Mouse (Mus musculus): Measurements from ENCODE around the gene Car11. TPM values are rescaled to one million over a fixed set of nuclear protein-coding genes. Genes with fewer than 3 reads are reported as not detected.
"Not testable (repeated sequence)": the region's sequence is repeated elsewhere in the genome, so short reads cannot be mapped to it uniquely, and the experiment has no call there.

Car11 gene
- 100 to 1,000 TPM; 211 to 244 TPM for total RNA-seq (2021)
- long read RNA-seq, experiment 1, transcript Car11-201 (9 exons, 1,585 nt), result major isoform, 124 of 205 reads
- long read RNA-seq, experiment 1, partial matches to known transcripts, result 27 of 205 reads
- long read RNA-seq, experiment 1, other reads (novel, unspliced or antisense), result 54 of 205 reads
- long read RNA-seq, experiment 2, transcript Car11-201 (9 exons, 1,585 nt), result major isoform, 84 of 159 reads
- long read RNA-seq, experiment 2, partial matches to known transcripts, result 30 of 159 reads
- long read RNA-seq, experiment 2, other reads (novel, unspliced or antisense), result 45 of 159 reads

DNA sequence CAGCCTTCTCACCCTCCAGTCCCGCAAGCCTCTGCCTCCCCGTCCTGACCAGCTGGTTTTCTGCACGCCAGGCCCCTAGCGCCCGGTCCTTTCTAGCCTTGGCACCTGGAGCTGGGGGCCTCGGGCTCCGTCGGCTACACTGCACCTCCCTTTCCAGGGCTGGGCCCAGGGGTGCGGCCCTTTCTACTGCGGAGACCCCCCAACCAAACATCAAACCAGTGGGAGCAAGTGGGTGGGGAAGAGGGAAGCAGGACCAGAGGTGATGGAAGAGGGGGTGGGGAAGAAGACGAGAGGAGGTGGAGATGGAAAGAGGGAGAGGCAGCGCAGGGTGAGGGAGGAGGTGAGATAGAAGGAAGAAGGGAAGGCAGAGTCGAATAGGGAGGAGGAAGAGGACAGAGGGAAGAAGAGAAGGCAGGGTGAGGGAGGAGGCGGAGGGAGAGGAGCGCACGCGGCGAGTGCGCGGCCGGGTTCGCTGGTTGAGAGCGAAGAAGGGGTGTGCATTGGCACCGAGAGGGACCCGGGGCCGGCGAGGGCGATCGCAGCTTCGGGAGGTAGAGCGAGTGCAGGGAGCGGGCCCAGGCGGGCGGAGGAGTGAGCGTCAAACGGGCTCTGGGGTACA, at the start of gene Car11:
Gene Car11, plus strand, starts transcription at position 321 of the 619 bp plus-strand sequence.
- Histone ChIP-seq H3K27ac (peak within 1 kb of the TSS; percentile 98), H3K4me3 (peak within 1 kb of the TSS; percentile 66)
- no peak for TF ChIP-seq CTCF (IDR thresholded peaks at IDR 0.05)
- intact Hi-C loops (cut with DNase I), result no loop called here
- peak in 1 of 2 experiments; percentile 56 for DNase-seq (ENCODE audit: extremely low spot score in 1 of 2, low spot score in 2 of 2)

DNA sequence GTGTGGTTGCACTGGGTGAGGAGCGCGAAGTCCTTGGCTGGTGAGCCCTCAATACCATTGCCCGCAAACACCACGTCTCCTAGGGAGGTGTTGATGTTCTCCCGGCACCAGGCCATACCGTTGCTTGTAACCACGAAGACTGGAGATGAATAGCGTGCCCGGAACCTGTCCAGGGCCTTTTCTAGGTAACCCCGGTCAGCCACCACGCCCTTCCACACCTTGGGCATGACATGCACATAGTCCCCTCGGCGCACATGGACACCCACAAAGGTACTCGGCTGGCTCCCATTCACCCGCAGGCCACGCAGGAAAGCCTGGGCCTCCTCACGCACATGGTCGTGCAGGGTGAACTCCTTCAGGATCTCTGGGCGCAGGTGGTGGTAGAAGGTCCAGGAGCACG, 49.2 kb upstream of the Car11 start:
- H3K27ac ChIP-seq; intact Hi-C loops (cut with DNase I); H3K4me3 ChIP-seq; DNase-seq (ENCODE audit: extremely low spot score in 1 of 2, low spot score in 2 of 2): not testable (repeated sequence)

- no peak overlapping the region for H3K27ac ChIP-seq
- TF ChIP-seq CTCF (IDR thresholded peaks at IDR 0.05), result no peak
- no peak for DNase-seq (ENCODE audit: extremely low spot score in 1 of 2, low spot score in 2 of 2)
- no peak overlapping the region for H3K4me3 ChIP-seq
- intact Hi-C loops (cut with DNase I), result loop anchor here (5.0 kb wide), 1 partner anchor 37 kb away; the partner anchor contains the start of genes Fgf21 and Fut1
These were observed 45.1 kb upstream of the Car11 start for GRCm38 (mm10) chr7:45654424-45655047.

DNA sequence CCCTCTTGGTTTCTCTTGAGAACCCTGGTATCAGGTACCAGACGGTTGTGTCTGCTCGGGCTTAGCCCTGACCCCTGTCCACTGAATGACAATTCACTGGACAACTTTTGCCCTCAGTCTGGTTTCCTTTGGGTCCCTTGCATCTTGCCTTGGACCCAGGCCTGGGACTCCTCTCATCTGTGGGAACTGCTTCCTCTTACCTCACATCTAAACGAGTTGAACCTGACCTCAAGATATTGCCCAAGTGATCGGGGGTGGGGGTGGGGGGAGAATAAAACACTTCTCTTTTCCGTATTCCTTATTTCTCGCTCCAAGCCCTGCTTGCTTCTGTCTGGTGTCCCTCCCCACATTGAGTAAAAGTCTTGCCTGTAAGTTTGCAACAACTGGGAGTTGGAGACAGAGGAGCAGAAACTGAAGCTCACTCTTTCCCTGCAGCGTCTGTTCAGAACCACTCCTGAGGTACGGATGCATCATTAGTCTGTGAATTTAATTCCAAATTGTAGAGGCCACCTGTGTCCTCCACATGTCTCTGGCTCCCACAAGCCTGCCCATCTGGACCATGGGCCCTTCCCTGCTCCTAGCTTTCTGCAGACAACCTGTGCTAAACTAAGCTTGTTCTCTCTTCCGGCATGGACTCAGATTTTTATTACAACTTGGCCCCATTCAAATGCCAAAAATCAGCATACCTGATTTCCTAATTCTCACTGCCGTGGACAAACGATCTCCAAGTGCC, 38.7 kb upstream of the Car11 start:
- intact Hi-C loops (cut with DNase I), result no loop called here

DNA sequence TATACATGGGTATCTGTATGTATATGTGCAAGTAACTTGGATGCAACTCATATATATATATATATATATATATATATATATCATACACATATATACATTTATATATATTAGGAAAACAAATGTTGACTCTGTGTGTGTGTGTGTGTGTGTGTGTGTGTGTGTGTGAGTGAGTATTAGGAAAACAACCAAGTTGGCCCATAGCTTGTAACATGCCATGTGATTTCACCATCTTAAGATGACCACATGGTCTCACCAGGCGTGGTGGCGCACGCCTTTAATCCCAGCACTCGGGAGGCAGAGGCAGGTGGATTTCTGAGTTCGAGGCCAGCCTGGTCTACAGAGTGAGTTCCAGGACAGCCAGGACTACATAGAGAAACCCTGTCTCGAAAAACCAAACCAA, 37.9 kb upstream of the Car11 start:
- DNase-seq (ENCODE audit: extremely low spot score in 1 of 2, low spot score in 2 of 2), result not testable (repeated sequence)

More for the DNA sequence above, 38.7 kb upstream of the Car11 start:
- no peak overlapping the region for H3K4me3 ChIP-seq
- no peak for TF ChIP-seq CTCF (IDR thresholded peaks at IDR 0.05)
- DNase-seq (ENCODE audit: extremely low spot score in 1 of 2, low spot score in 2 of 2), result no peak
- no peak overlapping the region for H3K27ac ChIP-seq

DNA sequence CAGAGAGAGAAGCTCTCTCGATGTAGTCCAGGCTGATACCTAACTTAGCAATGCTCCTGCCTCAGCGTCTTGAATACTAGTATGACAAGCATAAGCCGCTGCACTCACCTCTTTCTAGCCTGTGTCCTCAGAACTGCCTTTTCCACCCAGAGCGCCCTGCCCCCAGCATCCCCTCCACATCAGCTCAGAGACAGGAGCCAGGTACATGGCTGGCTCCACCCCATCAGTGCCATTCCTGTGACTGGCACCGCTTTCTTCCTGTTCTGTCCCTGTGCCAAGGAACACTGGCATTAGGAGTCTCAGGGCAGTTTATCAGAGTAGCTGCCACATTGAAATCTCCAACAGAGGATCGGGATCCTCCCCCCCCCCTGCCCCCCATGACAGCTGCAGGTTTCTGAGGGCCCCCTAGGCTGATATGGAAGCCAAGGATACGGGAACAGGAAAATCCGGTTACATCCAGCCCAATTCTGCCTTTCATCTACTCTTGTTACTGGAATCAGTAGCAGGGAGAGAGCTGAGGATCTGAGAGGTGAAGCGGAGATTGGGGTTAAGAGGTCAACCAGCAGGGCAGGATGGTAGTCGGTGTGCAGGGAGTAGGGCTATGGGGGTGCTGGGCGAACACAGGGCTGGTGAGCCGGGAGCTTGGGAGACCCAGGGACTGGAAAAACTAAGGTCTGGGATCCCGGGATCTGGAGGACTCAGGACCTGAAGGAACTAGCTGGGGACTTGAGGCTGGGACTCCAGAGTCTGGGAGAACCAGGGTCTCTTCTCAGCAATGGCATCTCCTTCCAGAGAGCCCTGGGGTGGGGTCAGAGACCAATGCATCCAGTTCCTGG, 34.1 kb upstream of the Car11 start:
- no peak overlapping the region for H3K4me3 ChIP-seq
- intact Hi-C loops (cut with DNase I), result no loop called here
- no peak for TF ChIP-seq CTCF (IDR thresholded peaks at IDR 0.05)

More for the DNA sequence above, 37.9 kb upstream of the Car11 start:
- H3K4me3 ChIP-seq; H3K27ac ChIP-seq; intact Hi-C loops (cut with DNase I): not testable (repeated sequence)

DNA sequence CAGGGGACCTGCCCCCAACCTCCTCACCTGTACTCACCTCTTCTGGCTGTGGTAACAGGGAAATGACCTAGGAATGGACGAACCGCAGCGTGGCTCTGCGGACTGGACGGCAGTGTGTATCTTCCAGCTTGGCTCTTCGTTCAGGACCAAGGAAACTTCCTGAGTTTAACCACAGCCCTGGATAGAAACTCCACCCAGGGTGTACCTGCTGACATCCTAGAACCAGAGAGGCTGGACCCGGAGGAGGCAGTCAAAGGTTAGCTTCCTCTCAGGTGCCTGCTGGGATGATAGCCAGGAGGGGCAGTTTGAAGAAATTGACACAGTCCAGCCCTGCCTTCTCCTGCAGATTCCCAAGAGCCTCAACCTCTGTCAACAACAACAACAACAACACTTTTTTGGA, 33.5 kb upstream of the Car11 start, which contains the start of gene Fut2:
Gene Fut2, minus strand, starts transcription at position 234 of the 400 bp plus-strand sequence.
- TF ChIP-seq CTCF (IDR thresholded peaks at IDR 0.05), result no peak
- intact Hi-C loops (cut with DNase I), result no loop called here
- H3K27ac ChIP-seq, result no peak within 1 kb of the TSS
- no peak for DNase-seq (ENCODE audit: extremely low spot score in 1 of 2, low spot score in 2 of 2)
- H3K4me3 ChIP-seq, result no peak within 1 kb of the TSS

More for the DNA sequence above, 34.1 kb upstream of the Car11 start:
- no peak overlapping the region for H3K27ac ChIP-seq
- DNase-seq (ENCODE audit: extremely low spot score in 1 of 2, low spot score in 2 of 2), result no peak

GRCm38 (mm10) chr7:45667761-45668160, 31.9 kb upstream of the Car11 start:
- no peak for TF ChIP-seq CTCF (IDR thresholded peaks at IDR 0.05)
- intact Hi-C loops (cut with DNase I), result no loop called here
- no peak for DNase-seq (ENCODE audit: extremely low spot score in 1 of 2, low spot score in 2 of 2)
- H3K4me3 ChIP-seq, result no peak overlapping the region
- no peak overlapping the region for H3K27ac ChIP-seq

DNA sequence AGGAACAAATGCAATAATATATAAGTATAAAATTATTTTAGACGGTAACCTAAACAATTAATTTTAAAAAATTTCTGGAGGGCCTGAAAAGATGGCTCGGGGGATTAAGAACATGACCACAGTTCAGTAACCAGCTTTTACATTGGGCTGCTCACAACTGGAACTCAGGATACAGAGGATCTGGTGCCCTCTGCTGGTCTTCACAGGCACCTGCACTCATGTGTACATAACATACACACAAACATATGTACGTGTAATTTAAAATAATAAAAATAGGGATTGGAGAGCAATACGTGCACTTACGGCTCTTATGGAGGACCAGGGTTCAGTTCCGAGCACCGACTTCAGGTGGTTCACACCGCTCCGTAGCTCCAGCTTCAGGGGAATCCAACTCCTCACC, 30.7 kb upstream of the Car11 start:
- Histone ChIP-seq H3K4me3 (no peak overlapping the region), H3K27ac (no peak overlapping the region)
- DNase-seq (ENCODE audit: extremely low spot score in 1 of 2, low spot score in 2 of 2), result no peak
- TF ChIP-seq CTCF (IDR thresholded peaks at IDR 0.05), result peak; percentile 26
- intact Hi-C loops (cut with DNase I), result no loop called here

DNA sequence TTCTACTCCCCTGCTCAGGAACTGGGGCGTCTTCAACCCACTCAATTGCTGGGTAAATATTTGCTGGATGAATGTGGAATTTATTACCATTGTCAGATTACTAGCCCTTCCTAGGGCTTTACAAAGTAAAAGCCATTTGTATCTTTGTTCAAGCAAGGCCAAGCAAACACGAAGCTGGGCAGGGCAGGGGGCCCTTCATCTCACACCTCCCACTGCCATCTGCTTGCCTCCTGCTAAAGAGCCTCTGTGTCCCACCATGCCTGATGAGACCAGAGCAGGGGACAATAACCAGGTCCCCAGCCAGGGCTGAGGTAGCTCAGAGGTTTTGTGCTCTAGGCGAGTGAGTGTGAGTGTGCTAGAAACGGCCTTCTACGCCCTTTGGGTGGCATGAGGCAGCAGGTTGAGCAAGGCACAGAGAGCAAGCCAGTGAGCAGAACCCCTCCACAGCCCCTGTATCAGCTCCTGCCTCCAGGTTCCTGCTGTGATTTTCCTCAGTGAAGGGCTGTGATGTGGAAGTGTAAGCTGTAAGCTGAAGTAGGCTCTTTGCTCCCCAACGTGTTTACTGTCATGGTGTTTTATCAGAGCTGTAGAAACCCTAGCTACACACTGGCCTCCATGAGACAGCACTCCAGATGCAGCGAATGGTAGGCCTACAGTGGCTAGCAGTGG, 21.9 kb upstream of the Car11 start:
- Histone ChIP-seq H3K4me3 (no peak overlapping the region), H3K27ac (no peak overlapping the region)
- intact Hi-C loops (cut with DNase I), result no loop called here
- no peak for DNase-seq (ENCODE audit: extremely low spot score in 1 of 2, low spot score in 2 of 2)
- TF ChIP-seq CTCF (IDR thresholded peaks at IDR 0.05), result no peak

All from left cerebral cortex, adult 2 months (tissue).